Mouse (Mus musculus) E14TG2a.4 (cell line): ENCODE data around the gene Nxpe3.

Source experiments
- CTCF ChIP-seq: conservative IDR thresholded peaks from 2 replicates; pipeline ENCODE4 v1.5.1; 2014; ENCODE audit warnings: low read length
- NANOG ChIP-seq: IDR thresholded peaks from 2 replicates; pipeline ENCODE4 v1.6.1; 2014; ENCODE audit warnings: borderline replicate concordance, low read length, mixed read lengths
- POU5F1 ChIP-seq: IDR thresholded peaks from 2 replicates; pipeline ENCODE4 v1.6.1; 2014; ENCODE audit warnings: low read length, borderline replicate concordance

DNA sequence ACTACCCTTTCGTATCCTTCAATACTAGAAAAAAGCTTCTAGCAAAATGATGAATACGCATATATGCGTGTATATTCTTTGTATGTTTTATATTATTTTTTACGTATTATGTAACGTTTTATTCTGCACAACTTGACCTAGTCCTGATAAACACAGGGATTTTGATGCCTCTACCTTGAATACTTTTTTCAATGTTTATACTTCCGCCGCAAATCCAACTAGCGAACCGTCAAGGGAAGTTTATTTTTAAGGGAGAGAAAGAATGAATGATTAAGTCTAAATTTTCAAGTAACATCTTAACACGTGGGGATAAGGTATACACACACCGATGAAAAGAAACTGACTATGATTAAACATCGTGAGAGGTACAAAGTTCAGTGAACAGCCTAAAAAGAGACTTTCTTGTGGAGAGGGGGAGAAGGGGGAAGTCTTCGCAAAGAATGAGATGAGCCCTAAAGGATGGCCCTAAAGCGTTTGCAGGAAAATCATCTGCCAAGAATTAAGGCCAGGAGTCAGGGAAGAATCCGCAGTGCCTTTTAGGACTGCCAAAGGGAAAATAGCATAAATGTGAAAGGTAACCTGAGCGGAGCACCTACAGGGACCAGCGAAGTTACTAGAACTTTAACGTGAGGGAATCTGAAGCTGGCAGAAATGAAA is 72.2 kb downstream of the Nxpe3 start:
- no peak for TF ChIP-seq CTCF
- no peak for TF ChIP-seq NANOG
- no peak for TF ChIP-seq POU5F1
